Mouse (Mus musculus) megakaryocyte, adult 5-6 weeks (primary cell): Measurements from ENCODE around the gene Spn. TPM values are rescaled to one million over a fixed set of nuclear protein-coding genes. Genes with fewer than 3 reads are reported as not detected.
"Not testable (repeated sequence)": the region's sequence is repeated elsewhere in the genome, so short reads cannot be mapped to it uniquely, and the experiment has no call there.

Experiments used
- ATAC-seq: 2 replicates; pipeline ENCODE4 v1.8.0; 2016; ENCODE audit warnings: mild to moderate bottlenecking, inconsistent platforms; ENCODE audit not compliant: poor library complexity, severe bottlenecking
- total RNA-seq, 2 experiments: library from RNA; stranded (forward) in 1 of 2; stranded (reverse) in 1 of 2; fragments of 153-499, 151-499 nt in 1 of 2; fragments of 221-1000, 200-1000 nt in 1 of 2; gene quantifications; 2 replicates each; pipeline versions ENCODE4 v1.2.3 to v1.2.4; 2015 to 2017

Gene Spn
- total RNA-seq, 2 experiments from 2014 or later = 74.6 to 241 TPM

- ATAC-seq = peak; percentile 67
Observed at GRCm38 (mm10) chr7:127110239-127111007, 27.2 kb downstream of the Spn start.

GRCm38 (mm10) chr7:127105551-127105950 lies 32.1 kb downstream of the Spn start:
- ATAC-seq = no peak

- ATAC-seq = peak; percentile 80
Observed at GRCm38 (mm10) chr7:127104560-127105332, 32.9 kb downstream of the Spn start.

GRCm38 (mm10) chr7:127103960-127104359 lies 33.7 kb downstream of the Spn start:
- peak; percentile 53 for ATAC-seq

GRCm38 (mm10) chr7:127102148-127102547 lies 35.5 kb downstream of the Spn start:
- ATAC-seq = no peak

- no peak for ATAC-seq
Observed at GRCm38 (mm10) chr7:127101451-127102016, 36.1 kb downstream of the Spn start.

- ATAC-seq = no peak
Observed at GRCm38 (mm10) chr7:127099528-127099927, 38.1 kb downstream of the Spn start.

- no peak for ATAC-seq
Observed at GRCm38 (mm10) chr7:127098950-127099349, 38.7 kb downstream of the Spn start.

GRCm38 (mm10) chr7:127098521-127098920 lies 39.1 kb downstream of the Spn start:
- ATAC-seq = no peak

GRCm38 (mm10) chr7:127096456-127096855 lies 41.2 kb downstream of the Spn start:
- no peak for ATAC-seq

- ATAC-seq = no peak
Observed at GRCm38 (mm10) chr7:127093914-127094313, 43.7 kb downstream of the Spn start.

- peak; percentile 92 for ATAC-seq
Observed at GRCm38 (mm10) chr7:127091114-127091896, 46.3 kb downstream of the Spn start, which contains the start of gene AI467606. Gene AI467606 (plus strand): TSS chr7:127091359.

- ATAC-seq = no peak
Observed at GRCm38 (mm10) chr7:127090154-127091113, 47.2 kb downstream of the Spn start.

- no peak for ATAC-seq
Observed at GRCm38 (mm10) chr7:127088901-127089845, 48.5 kb downstream of the Spn start.

GRCm38 (mm10) chr7:127088083-127088482 lies 49.5 kb downstream of the Spn start:
- no peak for ATAC-seq

GRCm38 (mm10) chr7:127087278-127088010 lies 50.2 kb downstream of the Spn start, which contains the start of gene Zg16:
Gene Zg16 (minus strand): TSS chr7:127087328.
- not testable (repeated sequence) for ATAC-seq

- ATAC-seq = not testable (repeated sequence)
Observed at GRCm38 (mm10) chr7:127085751-127086150, 51.9 kb downstream of the Spn start.

GRCm38 (mm10) chr7:127084794-127085193 lies 52.8 kb downstream of the Spn start:
- no peak for ATAC-seq
